In genomic region chr1:182101468-182101867, GRCm38 (mm10) we compare ENCODE assay signal across 17 mouse cellular contexts.
"Had no signal": no experiment of that assay in that cellular context is flagged by ENCODE, and none has a peak within 500 bp of the region (broad histone marks: within the 10 kb centered on the region; RNA-seq: fewer than 3 reads in every experiment).

No protein-coding gene starts in this region.

- H3K27me3 ChIP-seq: kidney, embryonic 15.5 days; limb, embryonic 15.5 days; liver, embryonic 13.5 days; lung, embryonic 15.5 days; midbrain, embryonic 13.5 days had no signal

- H3K4me2 ChIP-seq: kidney, embryonic 15.5 days; limb, embryonic 15.5 days; liver, embryonic 13.5 days; lung, embryonic 15.5 days; midbrain, embryonic 13.5 days had no signal

- H3K9me3 ChIP-seq: kidney, embryonic 15.5 days; limb, embryonic 15.5 days; liver, embryonic 13.5 days; lung, embryonic 15.5 days; megakaryocyte, embryonic 14.5 days; midbrain, embryonic 13.5 days had no signal

- H3K36me3 ChIP-seq: kidney, embryonic 15.5 days; limb, embryonic 15.5 days; liver, embryonic 13.5 days; lung, embryonic 15.5 days; midbrain, embryonic 13.5 days had no signal

- DNase-seq: kidney, adult 18-20 months; kidney, postnatal 14 days; liver, embryonic 13.5 days; liver, postnatal 0 days; lung, postnatal 14 days; retina, postnatal 1 day; right cerebral cortex, postnatal 4 days; spleen, adult 18-20 months; thymus, adult 2 months; thymus, postnatal 36 days had no signal

- H3K9ac ChIP-seq: kidney, embryonic 15.5 days; limb, embryonic 15.5 days; liver, embryonic 13.5 days; liver, postnatal 0 days; lung, embryonic 15.5 days; midbrain, embryonic 13.5 days had no signal

- ATAC-seq: liver, postnatal 0 days; midbrain, embryonic 13.5 days had no signal

- H3K27ac ChIP-seq: kidney, embryonic 15.5 days; left cerebral cortex, adult 2 months; limb, embryonic 15.5 days; liver, embryonic 13.5 days; lung, embryonic 15.5 days; macrophage; midbrain, embryonic 13.5 days had no signal

- H3K4me3 ChIP-seq: kidney, embryonic 15.5 days; left cerebral cortex, adult 2 months; limb, embryonic 15.5 days; liver, embryonic 13.5 days; lung, embryonic 15.5 days; megakaryocyte, embryonic 14.5 days; midbrain, embryonic 13.5 days had no signal
